Comparison of ENCODE assay signal across 33 mouse cellular contexts in the genomic region with DNA sequence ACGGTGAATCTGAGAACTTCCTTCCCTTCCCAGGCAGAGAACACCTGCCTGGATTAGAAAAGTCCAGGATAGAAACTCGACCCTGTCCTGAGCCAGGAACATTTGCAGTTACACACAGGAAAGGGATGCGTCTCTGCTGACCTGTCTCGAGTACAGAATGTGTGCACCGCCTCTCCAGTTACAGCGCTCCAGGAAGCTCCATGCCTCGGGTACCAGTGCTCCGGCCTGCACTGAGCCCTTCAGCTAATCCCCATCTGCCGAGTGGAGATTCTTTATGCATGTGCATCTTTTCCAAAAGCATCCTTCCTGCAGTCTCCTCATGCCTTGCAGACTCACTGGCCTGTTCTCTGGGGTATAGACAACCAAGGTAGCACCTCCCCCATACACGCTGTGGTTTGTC. TPM values are rescaled to one million over a fixed set of nuclear protein-coding genes. Genes with fewer than 3 reads are reported as not detected.
"Had no signal": no experiment of that assay in that cellular context is flagged by ENCODE, and none has a peak within 500 bp of the region (broad histone marks: within the 10 kb centered on the region; RNA-seq: fewer than 3 reads in every experiment).

No protein-coding gene starts in this region.

- ATAC-seq: inflammation-experienced regulatory T-cells, adult 6 months; intestine, embryonic 15.5 days; intestine, embryonic 16.5 days; intestine, postnatal 0 days had no signal

- DNase-seq: heart, postnatal 10 days; heart, postnatal 14 days; heart, postnatal 36 days; heart, postnatal 4 days; kidney, adult 11 months; kidney, adult 18-20 months; kidney, adult 8-10 months; kidney, adult 9 months; kidney, postnatal 10 days; kidney, postnatal 14 days; kidney, postnatal 25 days; kidney, postnatal 4 days; layer of hippocampus, adult 9-11 months; layer of hippocampus, postnatal 36 days had no signal

- H3K4me1 ChIP-seq: heart, embryonic 10.5 days; hindbrain, embryonic 12.5 days; hindbrain, embryonic 15.5 days; intestine, embryonic 15.5 days had no signal

- H3K9me3 ChIP-seq: heart, embryonic 10.5 days; heart, embryonic 12.5 days; heart, embryonic 13.5 days; heart, embryonic 15.5 days; hindbrain, embryonic 10.5 days; hindbrain, embryonic 12.5 days; hindbrain, embryonic 13.5 days; hindbrain, embryonic 15.5 days; intestine, embryonic 15.5 days had no signal

- H3K27ac ChIP-seq: heart, embryonic 10.5 days; heart, embryonic 13.5 days; heart, embryonic 15.5 days; hindbrain, embryonic 10.5 days; hindbrain, embryonic 12.5 days; hindbrain, embryonic 13.5 days; hindbrain, embryonic 14.5 days; hindbrain, embryonic 15.5 days; intestine, embryonic 15.5 days; kidney, postnatal 0 days; layer of hippocampus, adult 2 months; left cerebral cortex, adult 2 months had no signal

- H3K27me3 ChIP-seq: heart, embryonic 15.5 days; hindbrain, embryonic 12.5 days; hindbrain, embryonic 13.5 days; hindbrain, embryonic 15.5 days; intestine, embryonic 15.5 days had no signal

- H3K9ac ChIP-seq: heart, embryonic 12.5 days; heart, embryonic 13.5 days; heart, embryonic 15.5 days; hindbrain, embryonic 12.5 days; hindbrain, embryonic 13.5 days; hindbrain, embryonic 14.5 days; hindbrain, embryonic 15.5 days; intestine, embryonic 15.5 days had no signal

- H3K4me2 ChIP-seq: heart, embryonic 11.5 days; heart, embryonic 12.5 days; heart, embryonic 13.5 days; heart, embryonic 15.5 days; hindbrain, embryonic 12.5 days; hindbrain, embryonic 13.5 days; hindbrain, embryonic 14.5 days; hindbrain, embryonic 15.5 days; intestine, embryonic 15.5 days had no signal

- H3K4me3 ChIP-seq: heart, embryonic 10.5 days; heart, embryonic 12.5 days; heart, embryonic 13.5 days; heart, embryonic 15.5 days; hindbrain, embryonic 10.5 days; hindbrain, embryonic 12.5 days; hindbrain, embryonic 13.5 days; hindbrain, embryonic 15.5 days; intestine, embryonic 15.5 days; layer of hippocampus, adult 2 months; left cerebral cortex, adult 2 months had no signal

- H3K36me3 ChIP-seq: heart, embryonic 10.5 days; heart, embryonic 12.5 days; heart, embryonic 13.5 days; heart, embryonic 15.5 days; hindbrain, embryonic 10.5 days; hindbrain, embryonic 12.5 days; hindbrain, embryonic 13.5 days; hindbrain, embryonic 15.5 days; intestine, embryonic 15.5 days had no signal

RNA-seq across cellular contexts. Expression of gene Map3k7cl, which starts 24.4 kb away (rescaled TPM):
- total RNA-seq: hematopoietic stem cell, adult 5-6 weeks had no signal
- polyA plus RNA-seq: heart, embryonic 10.5 days; heart, embryonic 11.5 days; hindbrain, embryonic 10.5 days; hindbrain, embryonic 11.5 days; hindbrain, embryonic 15.5 days; inflammation-experienced regulatory T-cells, adult 6 months had no signal
